Mouse (Mus musculus): Measurements from ENCODE around the gene Rfx8.

GRCm38 (mm10) chr1:39664039-39664625, 56.7 kb downstream of the Rfx8 start:
- no peak for TF ChIP-seq GATA1 (IDR thresholded peaks at IDR 0.05; ENCODE audit: low read length)
- no peak for TF ChIP-seq TAL1 (IDR thresholded peaks at IDR 0.05; ENCODE audit: low read length)
